Mouse (Mus musculus): ENCODE measurements at regions not wholly inside any gene's neighbourhood (a gene's known extent, or its start where the extent isn't known, plus 50 kb on each side); places are given as distances from the start of the nearest gene placed in this dataset.

DNA sequence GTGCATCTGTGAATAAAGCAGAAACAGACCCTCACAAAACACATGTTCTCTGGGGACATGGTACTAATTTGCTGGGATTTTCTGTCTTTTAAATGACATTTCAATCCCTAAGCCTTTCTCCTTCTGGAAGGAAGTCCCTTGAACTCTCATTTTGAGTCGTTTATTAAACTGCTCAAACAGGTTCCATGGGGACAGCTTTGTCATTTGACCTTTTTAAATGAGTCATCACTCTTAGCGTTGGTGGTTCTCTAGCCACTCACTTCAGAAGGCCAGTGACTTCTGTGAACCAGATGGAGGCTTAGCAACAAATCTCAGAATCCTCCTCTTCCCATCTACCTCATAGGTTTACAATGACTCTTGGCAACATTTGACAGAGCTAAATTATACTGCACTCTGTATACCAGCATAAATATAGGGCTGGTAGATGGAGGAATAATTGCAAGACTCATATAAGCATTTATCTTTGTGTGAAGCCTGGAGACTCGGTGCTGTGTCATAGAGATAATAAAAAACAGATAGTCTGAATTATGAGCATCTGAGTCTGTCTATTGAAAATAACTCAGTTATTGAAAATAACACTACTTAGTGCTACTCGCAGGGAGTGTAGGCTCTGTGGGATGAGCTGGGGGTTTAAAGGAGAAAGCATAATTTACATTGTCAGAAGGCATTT, 185.4 kb upstream of the Crbn start:
- Histone ChIP-seq H3K4me1 (ENCODE audit: control insufficient read depth, insufficient read depth, low read length) (no peaks in the 10 kb centered on the region), H3K4me3 (ENCODE audit: low read depth, low read length) (no peak overlapping the region), H3K9ac (ENCODE audit: low read length) (no peak overlapping the region), H3K36me3 (ENCODE audit: control insufficient read depth, insufficient read depth, low read length) (no peaks in the 10 kb centered on the region), H3K4me2 (ENCODE audit: low read length) (no peak overlapping the region), H3K9me3 (replicated peaks; ENCODE audit: control insufficient read depth, low read length) (no peaks in the 10 kb centered on the region), H3K27ac (ENCODE audit: low read depth, low read length) (no peak overlapping the region), H3K27me3 (replicated peaks; ENCODE audit: control insufficient read depth, insufficient read depth, low read length) (no peaks in the 10 kb centered on the region)
- 80% methylated on average over 4 of the region's 4 CpGs for WGBS
- ATAC-seq, result no peak
- no peak for DNase-seq (ENCODE audit: low spot score)

- H3K9ac ChIP-seq (ENCODE audit: low read length), result no peak overlapping the region
- H3K4me3 ChIP-seq (ENCODE audit: low read depth, low read length), result no peak overlapping the region
- H3K4me1 ChIP-seq (ENCODE audit: control insufficient read depth, insufficient read depth, low read length), result no peaks in the 10 kb centered on the region
- no peak overlapping the region for H3K27ac ChIP-seq (ENCODE audit: low read depth, low read length)
- no peaks in the 10 kb centered on the region for H3K27me3 ChIP-seq (replicated peaks; ENCODE audit: control insufficient read depth, insufficient read depth, low read length)
- ATAC-seq, result no peak
- H3K36me3 ChIP-seq (ENCODE audit: control insufficient read depth, insufficient read depth, low read length), result no peaks in the 10 kb centered on the region
- no peak for DNase-seq (ENCODE audit: low spot score)
- WGBS, result 71% methylated on average over 1 of the region's 1 CpGs
- no peak overlapping the region for H3K4me2 ChIP-seq (ENCODE audit: low read length)
- no peaks in the 10 kb centered on the region for H3K9me3 ChIP-seq (replicated peaks; ENCODE audit: control insufficient read depth, low read length)
These were observed 191.7 kb upstream of the Crbn start for GRCm38 (mm10) chr6:106991586-106991985.

DNA sequence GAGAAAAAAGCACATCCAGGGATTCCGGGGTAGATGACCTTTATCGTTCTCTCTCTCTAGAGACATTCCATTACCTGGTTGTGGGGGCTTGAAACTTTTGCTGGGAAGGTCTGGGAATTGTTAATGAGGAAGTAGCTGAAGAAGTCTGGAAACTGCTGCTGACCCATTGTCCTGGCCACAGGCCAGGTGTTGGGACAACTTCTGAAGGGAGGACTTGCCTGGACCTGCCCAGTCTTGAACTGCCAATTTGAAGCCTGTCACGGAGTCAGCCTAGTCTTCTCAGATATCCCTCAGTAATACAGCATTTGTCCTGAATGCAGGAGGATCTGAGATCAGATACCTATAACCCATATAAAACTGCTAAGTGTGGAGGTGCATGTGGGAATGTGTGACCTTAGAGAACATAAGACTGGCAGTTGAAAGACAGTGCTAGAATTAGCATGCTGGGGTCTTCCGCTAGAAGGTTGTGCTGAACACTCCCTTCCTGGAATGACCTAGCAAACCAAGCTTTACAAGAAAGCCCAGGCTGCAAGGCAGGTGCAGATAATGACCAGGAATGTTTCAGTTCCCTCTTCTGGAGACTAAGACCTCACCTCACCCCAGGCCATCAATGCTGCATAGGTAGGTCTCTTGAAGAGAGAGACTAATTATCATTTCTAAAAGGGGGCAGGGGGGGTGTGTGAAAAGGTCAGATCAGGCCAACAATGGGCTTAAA, 204.7 kb upstream of the Crbn start:
- H3K36me3 ChIP-seq (ENCODE audit: control insufficient read depth, insufficient read depth, low read length), result no peaks in the 10 kb centered on the region
- WGBS, result 92% methylated on average over 4 of the region's 4 CpGs
- no peaks in the 10 kb centered on the region for H3K9me3 ChIP-seq (replicated peaks; ENCODE audit: control insufficient read depth, low read length)
- no peak overlapping the region for H3K4me2 ChIP-seq (ENCODE audit: low read length)
- no peak overlapping the region for H3K4me3 ChIP-seq (ENCODE audit: low read depth, low read length)
- no peaks in the 10 kb centered on the region for H3K27me3 ChIP-seq (replicated peaks; ENCODE audit: control insufficient read depth, insufficient read depth, low read length)
- H3K9ac ChIP-seq (ENCODE audit: low read length), result no peak overlapping the region
- no peak overlapping the region for H3K27ac ChIP-seq (ENCODE audit: low read depth, low read length)
- DNase-seq (ENCODE audit: low spot score) (no peak), ATAC-seq (no peak)
- H3K4me1 ChIP-seq (ENCODE audit: control insufficient read depth, insufficient read depth, low read length), result no peaks in the 10 kb centered on the region

- Histone ChIP-seq H3K4me2 (ENCODE audit: low read length) (no peak overlapping the region), H3K27ac (ENCODE audit: low read depth, low read length) (no peak overlapping the region), H3K9me3 (replicated peaks; ENCODE audit: control insufficient read depth, low read length) (no peaks in the 10 kb centered on the region), H3K36me3 (ENCODE audit: control insufficient read depth, insufficient read depth, low read length) (no peaks in the 10 kb centered on the region), H3K27me3 (replicated peaks; ENCODE audit: control insufficient read depth, insufficient read depth, low read length) (no peaks in the 10 kb centered on the region), H3K4me3 (ENCODE audit: low read depth, low read length) (no peak overlapping the region), H3K4me1 (ENCODE audit: control insufficient read depth, insufficient read depth, low read length) (peaks cover 10% of the 10 kb centered on the region), H3K9ac (ENCODE audit: low read length) (no peak overlapping the region)
- ATAC-seq (no peak), DNase-seq (ENCODE audit: low spot score) (peak; percentile 10)
- WGBS, result 63% methylated on average over 4 of the region's 4 CpGs
These were observed 210.9 kb upstream of the Crbn start for GRCm38 (mm10) chr6:107010785-107011184.

DNA sequence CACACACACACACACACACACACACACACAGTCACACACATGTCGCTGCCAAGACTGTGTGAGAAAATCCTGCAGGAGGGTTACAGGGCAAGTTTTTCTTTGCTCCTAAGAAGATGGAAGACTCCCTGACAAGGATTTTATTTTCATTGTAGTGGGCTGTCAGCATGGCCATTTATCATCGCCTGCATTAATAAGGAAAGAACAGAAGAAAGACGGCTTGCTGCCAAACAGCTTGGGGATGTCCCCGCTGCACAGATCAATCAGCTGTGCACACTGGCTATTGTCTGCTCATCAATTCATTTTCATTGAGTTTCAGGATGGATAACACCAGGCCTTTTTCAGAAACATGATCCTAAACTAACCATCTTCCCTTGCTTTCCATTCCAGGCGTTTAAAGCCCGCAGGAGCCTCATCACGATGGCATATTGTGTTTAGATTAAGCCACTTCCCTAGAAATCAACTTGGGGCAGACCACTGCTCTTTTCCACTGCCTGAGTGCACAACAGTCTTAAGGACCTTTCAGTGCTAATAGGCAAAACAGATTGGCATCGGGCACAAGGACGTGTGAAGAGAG, 213.1 kb upstream of the Crbn start:
- ATAC-seq (peak; percentile 70), DNase-seq (ENCODE audit: low spot score) (peak; percentile 37)
- peaks cover 10% of the 10 kb centered on the region for H3K4me1 ChIP-seq (ENCODE audit: control insufficient read depth, insufficient read depth, low read length)
- peak overlapping the region; percentile 26 for H3K4me2 ChIP-seq (ENCODE audit: low read length)
- H3K27me3 ChIP-seq (replicated peaks; ENCODE audit: control insufficient read depth, insufficient read depth, low read length), result no peaks in the 10 kb centered on the region
- no peaks in the 10 kb centered on the region for H3K36me3 ChIP-seq (ENCODE audit: control insufficient read depth, insufficient read depth, low read length)
- H3K9me3 ChIP-seq (replicated peaks; ENCODE audit: control insufficient read depth, low read length), result no peaks in the 10 kb centered on the region
- H3K9ac ChIP-seq (ENCODE audit: low read length), result no peak overlapping the region
- no peak overlapping the region for H3K27ac ChIP-seq (ENCODE audit: low read depth, low read length)
- 14% methylated on average over 9 of the region's 9 CpGs for WGBS
- H3K4me3 ChIP-seq (ENCODE audit: low read depth, low read length), result no peak overlapping the region

DNA sequence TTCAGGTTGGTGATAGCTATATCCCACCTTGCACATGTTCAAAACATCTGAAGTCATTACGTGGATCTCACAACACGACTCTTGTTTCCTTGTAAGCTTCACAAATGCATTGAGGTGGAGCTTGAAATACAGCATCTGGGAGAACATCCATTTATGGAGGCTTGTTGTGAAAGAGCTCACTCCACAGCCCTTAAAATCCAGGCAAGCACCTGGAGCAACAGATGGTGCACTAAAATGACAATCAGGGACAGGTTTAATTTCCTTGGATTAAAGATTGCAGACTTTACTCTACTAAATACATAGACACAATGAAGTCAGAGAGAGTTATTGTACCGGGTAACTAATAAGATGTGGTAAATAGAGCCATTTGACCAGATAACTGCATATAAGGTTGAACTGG, 219.2 kb upstream of the Crbn start:
- Histone ChIP-seq H3K4me1 (ENCODE audit: control insufficient read depth, insufficient read depth, low read length) (no peaks in the 10 kb centered on the region), H3K9ac (ENCODE audit: low read length) (no peak overlapping the region), H3K27ac (ENCODE audit: low read depth, low read length) (no peak overlapping the region), H3K9me3 (replicated peaks; ENCODE audit: control insufficient read depth, low read length) (no peaks in the 10 kb centered on the region), H3K4me3 (ENCODE audit: low read depth, low read length) (no peak overlapping the region), H3K36me3 (ENCODE audit: control insufficient read depth, insufficient read depth, low read length) (no peaks in the 10 kb centered on the region), H3K27me3 (replicated peaks; ENCODE audit: control insufficient read depth, insufficient read depth, low read length) (no peaks in the 10 kb centered on the region), H3K4me2 (ENCODE audit: low read length) (no peak overlapping the region)
- no peak for DNase-seq (ENCODE audit: low spot score)
- no peak for ATAC-seq
- 92% methylated on average over 3 of the region's 3 CpGs for WGBS

GRCm38 (mm10) chr6:107045177-107045576, 245.3 kb upstream of the Crbn start:
- WGBS, result 83% methylated on average over 3 of the region's 3 CpGs
- H3K9ac ChIP-seq (ENCODE audit: low read length), result no peak overlapping the region
- no peak overlapping the region for H3K4me2 ChIP-seq (ENCODE audit: low read length)
- no peaks in the 10 kb centered on the region for H3K9me3 ChIP-seq (replicated peaks; ENCODE audit: control insufficient read depth, low read length)
- no peak overlapping the region for H3K27ac ChIP-seq (ENCODE audit: low read depth, low read length)
- no peak overlapping the region for H3K4me3 ChIP-seq (ENCODE audit: low read depth, low read length)
- H3K27me3 ChIP-seq (replicated peaks; ENCODE audit: control insufficient read depth, insufficient read depth, low read length), result no peaks in the 10 kb centered on the region
- DNase-seq (ENCODE audit: low spot score) (no peak), ATAC-seq (no peak)
- H3K36me3 ChIP-seq (ENCODE audit: control insufficient read depth, insufficient read depth, low read length), result no peaks in the 10 kb centered on the region
- no peaks in the 10 kb centered on the region for H3K4me1 ChIP-seq (ENCODE audit: control insufficient read depth, insufficient read depth, low read length)

DNA sequence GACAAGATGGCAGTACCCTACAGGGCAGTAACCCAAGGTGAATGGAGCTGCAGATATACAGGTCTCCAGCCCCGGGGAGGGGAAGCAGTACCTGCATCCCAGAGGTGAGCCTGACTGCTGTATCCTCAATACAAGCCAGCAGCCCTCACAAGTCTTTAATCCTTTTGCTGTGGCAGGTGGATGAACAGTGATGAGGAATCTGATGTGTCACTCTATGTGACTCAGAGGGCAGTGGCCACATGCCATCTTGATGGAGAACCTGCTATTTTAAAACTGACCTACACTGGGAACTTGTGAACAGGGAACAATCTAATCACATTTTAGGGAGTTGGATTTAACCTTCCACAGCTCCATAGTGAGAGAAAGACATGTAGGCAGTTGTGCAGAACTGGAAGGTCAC, 251.7 kb upstream of the Crbn start:
- Histone ChIP-seq H3K4me1 (ENCODE audit: control insufficient read depth, insufficient read depth, low read length) (no peaks in the 10 kb centered on the region), H3K9me3 (replicated peaks; ENCODE audit: control insufficient read depth, low read length) (no peaks in the 10 kb centered on the region), H3K27me3 (replicated peaks; ENCODE audit: control insufficient read depth, insufficient read depth, low read length) (no peaks in the 10 kb centered on the region), H3K36me3 (ENCODE audit: control insufficient read depth, insufficient read depth, low read length) (no peaks in the 10 kb centered on the region), H3K9ac (ENCODE audit: low read length) (no peak overlapping the region), H3K4me2 (ENCODE audit: low read length) (no peak overlapping the region), H3K27ac (ENCODE audit: low read depth, low read length) (no peak overlapping the region), H3K4me3 (ENCODE audit: low read depth, low read length) (no peak overlapping the region)
- WGBS, result 92% methylated on average over 1 of the region's 1 CpGs
- no peak for DNase-seq (ENCODE audit: low spot score)
- no peak for ATAC-seq

- H3K36me3 ChIP-seq (ENCODE audit: control insufficient read depth, insufficient read depth, low read length), result no peaks in the 10 kb centered on the region
- ATAC-seq (no peak), DNase-seq (ENCODE audit: low spot score) (no peak)
- H3K27me3 ChIP-seq (replicated peaks; ENCODE audit: control insufficient read depth, insufficient read depth, low read length), result no peaks in the 10 kb centered on the region
- WGBS, result 45% methylated on average over 1 of the region's 1 CpGs
- H3K4me1 ChIP-seq (ENCODE audit: control insufficient read depth, insufficient read depth, low read length), result no peaks in the 10 kb centered on the region
- no peak overlapping the region for H3K27ac ChIP-seq (ENCODE audit: low read depth, low read length)
- no peak overlapping the region for H3K9ac ChIP-seq (ENCODE audit: low read length)
- no peak overlapping the region for H3K4me3 ChIP-seq (ENCODE audit: low read depth, low read length)
- H3K9me3 ChIP-seq (replicated peaks; ENCODE audit: control insufficient read depth, low read length), result no peaks in the 10 kb centered on the region
- no peak overlapping the region for H3K4me2 ChIP-seq (ENCODE audit: low read length)
These were observed 252.3 kb upstream of the Crbn start for GRCm38 (mm10) chr6:107052180-107052579.

All from forebrain, embryonic 14.5 days (tissue).